In genomic region chr6:5255291-5255690, GRCm38 (mm10) we compare ENCODE assay signal across 7 mouse cellular contexts. TPM values are rescaled to one million over a fixed set of nuclear protein-coding genes. Genes with fewer than 3 reads are reported as not detected.
DNase-seq lines count a peak whose midpoint lies in the region; ATAC-seq lines count a peak whose summit lies in the region.

No protein-coding gene starts in this region.

- ATAC-seq in lung, embryonic 16.5 days (ENCODE audit: low read depth) = no peak
- peak; percentile 57; the same call in 1 of the 2 replicates for ATAC-seq in forebrain, embryonic 13.5 days
- ATAC-seq in hindbrain, embryonic 14.5 days (ENCODE audit: low FRiP score) = no peak
- no peak for ATAC-seq in neural tube, embryonic 13.5 days (ENCODE audit: low read depth)

- H3K36me3 ChIP-seq in lung, embryonic 16.5 days (ENCODE audit: control insufficient read depth, insufficient read depth, low read length) = no peaks in the 10 kb centered on the region
- no peaks in the 10 kb centered on the region for H3K36me3 ChIP-seq in forebrain, embryonic 13.5 days (ENCODE audit: poor library complexity, severe bottlenecking)
- H3K36me3 ChIP-seq in hindbrain, embryonic 14.5 days (replicated peaks; ENCODE audit: control insufficient read depth, insufficient read depth) = no peaks in the 10 kb centered on the region
- H3K36me3 ChIP-seq in neural tube, embryonic 13.5 days = no peaks in the 10 kb centered on the region

- no peak for DNase-seq in lung, postnatal 25 days (ENCODE audit: low spot score)
- DNase-seq in hindbrain, embryonic 14.5 days (ENCODE audit: low spot score) = no peak
- no peak for DNase-seq in right cerebral cortex, adult 18-20 months
- DNase-seq in cerebellum, postnatal 4 days (ENCODE audit: low spot score in 2 of 2) = no peak

- peak overlapping the region; percentile 59 for H3K4me3 ChIP-seq in lung, embryonic 16.5 days (ENCODE audit: low read length)
- 0 out of 2 replicates have a peak overlapping the region, but pooled peaks have one; percentile 26 for H3K4me3 ChIP-seq in forebrain, embryonic 13.5 days
- peak overlapping the region; percentile 12; the same call in 1 of the 2 replicates for H3K4me3 ChIP-seq in hindbrain, embryonic 14.5 days (replicated peaks; ENCODE audit: low read length)
- H3K4me3 ChIP-seq in neural tube, embryonic 13.5 days = peak overlapping the region; percentile 19; the same call in 1 of the 2 replicates

- H3K9me3 ChIP-seq in lung, embryonic 16.5 days (ENCODE audit: control insufficient read depth, low read length) = no peaks in the 10 kb centered on the region
- no peaks in the 10 kb centered on the region for H3K9me3 ChIP-seq in forebrain, embryonic 13.5 days (replicated peaks)
- no peaks in the 10 kb centered on the region for H3K9me3 ChIP-seq in hindbrain, embryonic 14.5 days (ENCODE audit: control insufficient read depth, low read length)
- H3K9me3 ChIP-seq in neural tube, embryonic 13.5 days = no peaks in the 10 kb centered on the region

- H3K9ac ChIP-seq in lung, embryonic 16.5 days (ENCODE audit: low read length) = peak overlapping the region; percentile 66
- H3K9ac ChIP-seq in forebrain, embryonic 13.5 days = no peak overlapping the region
- no peak overlapping the region for H3K9ac ChIP-seq in hindbrain, embryonic 14.5 days
- H3K9ac ChIP-seq in neural tube, embryonic 13.5 days = no peak overlapping the region

- no peaks in the 10 kb centered on the region for H3K27me3 ChIP-seq in lung, embryonic 16.5 days (ENCODE audit: control insufficient read depth, insufficient read depth, low read depth, low read length)
- no peaks in the 10 kb centered on the region for H3K27me3 ChIP-seq in forebrain, embryonic 13.5 days
- H3K27me3 ChIP-seq in hindbrain, embryonic 14.5 days (ENCODE audit: control insufficient read depth, insufficient read depth, low read length) = no peaks in the 10 kb centered on the region
- H3K27me3 ChIP-seq in neural tube, embryonic 13.5 days = no peaks in the 10 kb centered on the region

- 38% methylated on average over 6 of the region's 6 CpGs for WGBS in lung, embryonic 16.5 days
- 70% methylated on average over 6 of the region's 6 CpGs for WGBS in forebrain, embryonic 13.5 days
- 62% methylated on average over 6 of the region's 6 CpGs for WGBS in hindbrain, embryonic 14.5 days
- 61% methylated on average over 6 of the region's 6 CpGs for WGBS in neural tube, embryonic 13.5 days

- H3K4me2 ChIP-seq in lung, embryonic 16.5 days (ENCODE audit: low read depth, low read length) = peak overlapping the region; percentile 77
- peak overlapping the region; percentile 55 for H3K4me2 ChIP-seq in forebrain, embryonic 13.5 days
- peak overlapping the region; percentile 37; the same call in 1 of the 2 replicates for H3K4me2 ChIP-seq in hindbrain, embryonic 14.5 days (replicated peaks)
- H3K4me2 ChIP-seq in neural tube, embryonic 13.5 days = peak overlapping the region; percentile 49

- H3K27ac ChIP-seq in lung, embryonic 16.5 days (ENCODE audit: low read length) = no peak overlapping the region
- no peak overlapping the region for H3K27ac ChIP-seq in forebrain, embryonic 13.5 days
- H3K27ac ChIP-seq in hindbrain, embryonic 14.5 days = no peak overlapping the region
- H3K27ac ChIP-seq in neural tube, embryonic 13.5 days (replicated peaks) = no peak overlapping the region

- H3K4me1 ChIP-seq in lung, embryonic 16.5 days (replicated peaks; ENCODE audit: control insufficient read depth, insufficient read depth, low read length) = peaks cover 7% of the 10 kb centered on the region; the same call in 1 of the 2 replicates
- H3K4me1 ChIP-seq in forebrain, embryonic 13.5 days = peaks cover 13% of the 10 kb centered on the region; the same call in 1 of the 2 replicates
- H3K4me1 ChIP-seq in hindbrain, embryonic 14.5 days (replicated peaks; ENCODE audit: control insufficient read depth, insufficient read depth, low read length) = no peaks in the 10 kb centered on the region
- 0 out of 2 replicates have a peak, but pooled peaks cover 5% of the 10 kb centered on the region for H3K4me1 ChIP-seq in neural tube, embryonic 13.5 days (replicated peaks)

RNA-seq across cellular contexts. Expression of gene Pon3, which starts 0.8 kb away (rescaled TPM):
- polyA plus RNA-seq in lung, embryonic 16.5 days (2015; fragmentation: Nextera tagmentation; extraction: Ambion mirVana) = 28.9 and 31.9 TPM in 2 replicates
- polyA plus RNA-seq in forebrain, embryonic 13.5 days (2015; fragmentation: Nextera tagmentation; extraction: Ambion mirVana) = 2.9 and 3.5 TPM in 2 replicates
- 5.3 and 8.5 TPM in 2 replicates for polyA plus RNA-seq in hindbrain, embryonic 14.5 days (2014; fragmentation: Nextera tagmentation; extraction: Ambion mirVana)
- 5.2 and 5.3 TPM in 2 replicates for polyA plus RNA-seq in neural tube, embryonic 13.5 days (2015; fragmentation: Nextera tagmentation; extraction: Ambion mirVana)

RNA-seq across cellular contexts. Expression of gene Pon2, which starts 43.0 kb away (rescaled TPM):
- polyA plus RNA-seq in lung, embryonic 16.5 days (2015; fragmentation: Nextera tagmentation; extraction: Ambion mirVana) = 54.8 and 63.6 TPM in 2 replicates
- 26.2 and 27.4 TPM in 2 replicates for polyA plus RNA-seq in forebrain, embryonic 13.5 days (2015; fragmentation: Nextera tagmentation; extraction: Ambion mirVana)
- 27.6 and 31.5 TPM in 2 replicates for polyA plus RNA-seq in hindbrain, embryonic 14.5 days (2014; fragmentation: Nextera tagmentation; extraction: Ambion mirVana)
- polyA plus RNA-seq in neural tube, embryonic 13.5 days (2015; fragmentation: Nextera tagmentation; extraction: Ambion mirVana) = 34.6 and 35.4 TPM in 2 replicates
